Mouse (Mus musculus) G1E (cell line): Measurements from ENCODE around the gene Ccdc146.

Source experiments
- CTCF ChIP-seq: IDR thresholded peaks from 2 replicates; pipeline ENCODE4 v1.5.1; 2012; ENCODE audit warnings: low read depth, low read length, inconsistent platforms, mixed read lengths
- GATA2 ChIP-seq: IDR thresholded peaks from 2 replicates; pipeline ENCODE4 v1.6.1; 2012; ENCODE audit warnings: low read depth, low read length, inconsistent platforms, borderline replicate concordance

GRCm38 (mm10) chr5:21314696-21315095 lies 109.8 kb downstream of the Ccdc146 start:
- TF ChIP-seq CTCF (no peak), GATA2 (no peak)
